Mouse (Mus musculus): ENCODE data around the gene Ssx2ip. TPM values are rescaled to one million over a fixed set of nuclear protein-coding genes. Genes with fewer than 3 reads are reported as not detected.

The Ssx2ip gene
- polyA plus RNA-seq, 1 experiment, result not detected

DNA sequence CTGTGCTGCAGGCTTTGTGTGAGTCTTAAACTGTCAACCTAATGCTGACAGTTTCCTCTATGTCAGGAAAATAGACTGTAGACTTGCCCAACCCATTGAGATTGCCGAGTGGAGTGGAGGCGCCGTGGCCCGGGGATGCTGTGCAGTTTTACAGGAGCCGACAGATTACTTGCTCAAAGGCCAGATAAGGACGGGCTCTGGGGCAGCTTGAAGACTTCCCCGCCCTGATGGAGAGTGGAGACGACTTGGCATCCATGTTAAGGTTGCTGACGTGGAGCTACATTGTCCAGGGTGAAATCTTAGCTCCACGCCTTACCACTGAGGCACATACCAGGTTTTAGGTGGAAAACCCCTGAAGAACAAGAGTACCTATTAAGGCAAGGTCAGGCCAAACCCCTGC lies 43.9 kb downstream of the Ssx2ip start:
- Histone ChIP-seq H3K27ac (ENCODE audit: insufficient read depth, low read depth, low read length) (no peak overlapping the region), H3K4me3 (ENCODE audit: insufficient read depth, low read depth, low read length) (no peak overlapping the region), H3K4me1 (ENCODE audit: control insufficient read depth, insufficient read depth, low read length) (0 out of 2 replicates have a peak, but pooled peaks cover 2% of the 10 kb centered on the region)
- whole genome bisulfite sequencing, result 92% methylated on average over 10 of the region's 10 CpGs
- TF ChIP-seq POLR2A (IDR thresholded peaks at IDR 0.05; ENCODE audit: insufficient read depth, low read depth, low read length), result no peak

DNA sequence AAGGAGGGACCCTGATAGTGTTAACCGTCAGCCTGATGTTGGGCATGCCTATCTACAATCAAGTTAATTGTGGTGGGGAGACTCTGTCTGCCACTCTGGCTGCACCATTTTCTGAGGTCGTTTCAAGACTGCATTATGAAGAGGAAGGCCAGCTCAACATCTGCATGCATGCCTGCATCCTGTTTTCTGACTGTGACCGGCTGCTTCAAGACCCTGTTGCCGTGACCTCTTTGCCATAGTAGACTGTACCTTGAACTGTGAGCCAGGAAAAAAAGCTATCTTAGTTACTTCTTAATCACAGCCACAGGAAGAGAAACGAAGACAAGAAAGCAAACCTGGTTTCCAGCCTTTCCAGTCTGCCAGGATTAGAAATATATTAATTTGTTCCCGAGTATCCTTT lies 44.5 kb downstream of the Ssx2ip start:
- WGBS, result 74% methylated on average over 6 of the region's 6 CpGs
- H3K4me3 ChIP-seq (ENCODE audit: insufficient read depth, low read depth, low read length), result no peak overlapping the region
- H3K27ac ChIP-seq (ENCODE audit: insufficient read depth, low read depth, low read length), result no peak overlapping the region
- 0 out of 2 replicates have a peak, but pooled peaks cover 2% of the 10 kb centered on the region for H3K4me1 ChIP-seq (ENCODE audit: control insufficient read depth, insufficient read depth, low read length)
- TF ChIP-seq POLR2A (IDR thresholded peaks at IDR 0.05; ENCODE audit: insufficient read depth, low read depth, low read length) (no peak), CTCF (IDR thresholded peaks at IDR 0.05; ENCODE audit: insufficient read depth, low read depth, low read length) (no peak)

DNA sequence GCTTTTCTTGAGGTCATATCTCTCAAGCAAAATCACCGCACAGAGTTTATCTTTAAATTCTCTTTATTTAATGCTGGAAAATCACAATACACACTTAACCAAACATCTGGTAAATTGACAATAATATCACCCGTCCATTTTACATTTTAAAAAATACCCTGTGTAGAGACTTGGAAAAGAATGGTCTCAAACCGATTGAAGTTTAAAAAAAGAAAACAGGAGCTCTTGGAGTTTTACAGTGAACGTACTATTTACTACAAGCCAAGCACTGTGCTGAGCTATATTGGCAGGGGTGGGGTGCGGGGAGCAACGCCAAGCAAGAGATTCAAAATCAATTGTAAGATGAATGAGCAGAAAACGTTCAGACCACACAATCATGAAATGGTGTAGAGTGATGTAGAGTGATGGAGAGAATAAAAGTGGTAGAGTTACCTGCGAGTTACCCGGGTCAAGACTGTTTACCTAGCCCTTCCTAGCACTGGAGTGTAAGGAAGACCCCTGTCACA lies 45.4 kb downstream of the Ssx2ip start, which contains the start of gene Ctbs:
Gene Ctbs, plus strand, starts transcription at position 51 of the 506 bp plus-strand sequence.
- TF ChIP-seq CTCF (IDR thresholded peaks at IDR 0.05; ENCODE audit: insufficient read depth, low read depth, low read length), result no peak
- no peak for TF ChIP-seq POLR2A (IDR thresholded peaks at IDR 0.05; ENCODE audit: insufficient read depth, low read depth, low read length)
- WGBS, result 28% methylated on average over 9 of the region's 9 CpGs
- Histone ChIP-seq H3K27ac (ENCODE audit: insufficient read depth, low read depth, low read length) (peak within 1 kb of the TSS; percentile 72), H3K4me1 (ENCODE audit: control insufficient read depth, insufficient read depth, low read length) (0 out of 2 replicates have a peak, but pooled peaks cover 2% of the 10 kb centered on the region), H3K4me3 (ENCODE audit: insufficient read depth, low read depth, low read length) (peak within 1 kb of the TSS; percentile 81)

DNA sequence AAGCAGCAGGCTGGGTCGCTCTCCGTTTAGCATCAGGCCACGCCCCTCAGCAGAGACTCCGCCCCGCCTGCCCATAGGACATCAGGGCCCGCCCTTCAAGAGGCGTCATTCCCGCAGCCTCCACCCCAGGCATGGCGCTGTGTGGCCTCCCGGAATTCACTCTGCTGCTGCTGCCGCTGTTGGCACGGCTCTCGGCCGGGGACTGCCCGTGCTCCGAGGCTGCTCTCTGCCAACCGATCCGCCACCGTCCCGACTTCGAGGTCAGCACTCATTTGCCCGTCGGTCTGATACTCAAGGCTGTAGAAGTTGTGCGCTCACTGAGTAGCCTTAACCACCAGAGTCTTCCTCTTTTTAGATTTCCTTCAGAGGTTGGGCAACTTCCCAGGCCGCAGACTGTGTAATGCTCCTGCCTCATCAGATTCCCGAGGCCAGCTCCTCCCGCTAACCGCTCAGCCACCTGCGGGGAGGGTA lies 46.0 kb downstream of the Ssx2ip start:
- H3K4me1 ChIP-seq (ENCODE audit: control insufficient read depth, insufficient read depth, low read length), result 0 out of 2 replicates have a peak, but pooled peaks cover 2% of the 10 kb centered on the region

DNA sequence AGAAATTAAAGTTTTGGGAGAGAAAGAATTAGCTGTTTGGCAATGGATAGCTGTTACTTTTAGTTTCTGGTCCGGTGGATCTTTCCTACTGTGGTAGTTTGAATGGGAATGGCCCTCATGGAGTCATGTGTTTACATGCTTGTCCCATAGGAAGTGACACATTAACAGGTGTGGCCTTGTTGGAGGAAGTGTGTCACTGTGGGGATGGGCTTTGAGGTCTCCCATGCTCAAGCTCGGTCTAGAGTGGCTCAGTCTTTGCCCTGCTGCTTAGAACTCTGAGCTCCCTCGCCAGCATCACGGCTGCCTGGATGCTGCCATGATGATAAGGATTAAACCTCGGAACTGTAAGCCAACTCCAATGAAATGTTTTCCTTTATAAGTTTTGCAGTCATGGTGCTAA lies 46.9 kb downstream of the Ssx2ip start:
- WGBS, result 87% methylated on average over 5 of the region's 5 CpGs
- H3K4me3 ChIP-seq (ENCODE audit: insufficient read depth, low read depth, low read length), result no peak overlapping the region
- TF ChIP-seq CTCF (IDR thresholded peaks at IDR 0.05; ENCODE audit: insufficient read depth, low read depth, low read length), result no peak
- no peak for TF ChIP-seq POLR2A (IDR thresholded peaks at IDR 0.05; ENCODE audit: insufficient read depth, low read depth, low read length)

More for the DNA sequence above, 46.0 kb downstream of the Ssx2ip start:
- H3K27ac ChIP-seq (ENCODE audit: insufficient read depth, low read depth, low read length), result peak overlapping the region; percentile 72
- WGBS, result under 1% methylated on average over 29 of the region's 29 CpGs
- TF ChIP-seq POLR2A (IDR thresholded peaks at IDR 0.05; ENCODE audit: insufficient read depth, low read depth, low read length), result peak; percentile 86
- TF ChIP-seq CTCF (IDR thresholded peaks at IDR 0.05; ENCODE audit: insufficient read depth, low read depth, low read length), result no peak
- peak overlapping the region; percentile 81 for H3K4me3 ChIP-seq (ENCODE audit: insufficient read depth, low read depth, low read length)

DNA sequence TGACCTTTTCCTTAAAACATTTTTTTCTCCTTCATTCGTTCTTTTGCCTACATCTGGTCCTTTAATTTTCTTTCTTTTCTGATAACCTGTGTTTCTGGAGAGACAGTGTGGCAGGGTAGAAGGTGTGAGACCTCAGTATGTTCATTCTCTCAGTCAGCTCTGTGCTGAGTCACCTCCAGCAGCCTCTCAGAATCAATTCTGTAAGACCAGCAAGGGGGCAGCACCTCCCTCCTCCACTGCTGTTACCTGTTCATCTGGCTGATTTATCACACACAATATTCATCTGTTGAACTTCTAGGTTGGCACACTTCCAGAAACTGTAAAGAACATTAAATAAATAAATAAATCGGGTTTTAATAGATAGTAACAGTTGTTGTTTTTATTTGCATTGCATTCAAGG lies 58.5 kb downstream of the Ssx2ip start:
- WGBS, result 67% methylated on average over 2 of the region's 2 CpGs
- no peak overlapping the region for H3K4me3 ChIP-seq (ENCODE audit: insufficient read depth, low read depth, low read length)
- no peak for TF ChIP-seq POLR2A (IDR thresholded peaks at IDR 0.05; ENCODE audit: insufficient read depth, low read depth, low read length)
- no peaks in the 10 kb centered on the region for H3K4me1 ChIP-seq (ENCODE audit: control insufficient read depth, insufficient read depth, low read length)
- H3K27ac ChIP-seq (ENCODE audit: insufficient read depth, low read depth, low read length), result no peak overlapping the region

More for the DNA sequence above, 46.9 kb downstream of the Ssx2ip start:
- no peak overlapping the region for H3K27ac ChIP-seq (ENCODE audit: insufficient read depth, low read depth, low read length)
- H3K4me1 ChIP-seq (ENCODE audit: control insufficient read depth, insufficient read depth, low read length), result 0 out of 2 replicates have a peak, but pooled peaks cover 2% of the 10 kb centered on the region

DNA sequence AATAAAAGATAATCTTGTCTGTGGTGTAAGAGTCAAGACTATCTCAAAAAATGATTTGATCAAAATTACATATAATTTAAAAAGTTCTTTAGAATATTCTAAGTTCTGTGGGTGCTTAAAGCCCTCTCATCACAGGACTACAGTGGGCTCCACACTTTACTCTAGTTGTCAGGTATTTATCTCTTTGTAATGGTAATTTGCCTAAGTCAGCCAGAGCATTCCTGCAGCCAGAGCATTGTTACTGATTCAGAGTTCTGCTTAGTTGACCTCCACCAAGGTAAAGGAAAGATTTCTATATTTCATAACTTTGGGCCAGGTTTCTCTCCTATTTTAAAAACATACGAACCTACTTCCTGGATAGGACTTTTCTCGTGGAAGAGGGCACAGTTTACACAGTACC lies 64.8 kb downstream of the Ssx2ip start:
- no peak for TF ChIP-seq POLR2A (IDR thresholded peaks at IDR 0.05; ENCODE audit: insufficient read depth, low read depth, low read length)
- no peak for TF ChIP-seq CTCF (IDR thresholded peaks at IDR 0.05; ENCODE audit: insufficient read depth, low read depth, low read length)
- no peak overlapping the region for H3K27ac ChIP-seq (ENCODE audit: insufficient read depth, low read depth, low read length)
- 88% methylated on average over 2 of the region's 2 CpGs for WGBS

DNA sequence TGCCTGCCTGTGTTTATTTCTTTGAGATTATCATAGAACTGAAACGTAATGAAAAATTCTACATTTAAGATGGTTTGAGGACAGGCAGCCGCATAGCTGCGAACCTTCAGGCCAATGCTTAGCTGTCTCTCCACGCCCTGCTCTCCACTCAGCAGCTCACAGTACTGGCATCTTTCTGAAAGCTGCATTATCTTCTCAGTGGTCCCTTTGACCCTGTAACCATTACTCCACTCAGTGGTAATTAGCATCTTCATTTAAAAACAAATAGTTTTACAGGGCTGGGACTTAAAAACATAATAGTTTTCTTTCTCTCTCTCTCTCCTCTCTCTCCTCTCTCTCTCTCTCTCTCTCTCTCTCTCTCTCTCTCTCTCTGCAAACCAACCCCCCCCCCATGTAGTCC lies 68.2 kb downstream of the Ssx2ip start:
- Histone ChIP-seq H3K4me3 (ENCODE audit: insufficient read depth, low read depth, low read length) (no peak overlapping the region), H3K27ac (ENCODE audit: insufficient read depth, low read depth, low read length) (no peak overlapping the region), H3K4me1 (ENCODE audit: control insufficient read depth, insufficient read depth, low read length) (no peaks in the 10 kb centered on the region)
- TF ChIP-seq POLR2A (IDR thresholded peaks at IDR 0.05; ENCODE audit: insufficient read depth, low read depth, low read length) (no peak), CTCF (IDR thresholded peaks at IDR 0.05; ENCODE audit: insufficient read depth, low read depth, low read length) (no peak)
- 72% methylated on average over 4 of the region's 4 CpGs for WGBS

More for the DNA sequence above, 64.8 kb downstream of the Ssx2ip start:
- Histone ChIP-seq H3K4me1 (ENCODE audit: control insufficient read depth, insufficient read depth, low read length) (no peaks in the 10 kb centered on the region), H3K4me3 (ENCODE audit: insufficient read depth, low read depth, low read length) (no peak overlapping the region)

DNA sequence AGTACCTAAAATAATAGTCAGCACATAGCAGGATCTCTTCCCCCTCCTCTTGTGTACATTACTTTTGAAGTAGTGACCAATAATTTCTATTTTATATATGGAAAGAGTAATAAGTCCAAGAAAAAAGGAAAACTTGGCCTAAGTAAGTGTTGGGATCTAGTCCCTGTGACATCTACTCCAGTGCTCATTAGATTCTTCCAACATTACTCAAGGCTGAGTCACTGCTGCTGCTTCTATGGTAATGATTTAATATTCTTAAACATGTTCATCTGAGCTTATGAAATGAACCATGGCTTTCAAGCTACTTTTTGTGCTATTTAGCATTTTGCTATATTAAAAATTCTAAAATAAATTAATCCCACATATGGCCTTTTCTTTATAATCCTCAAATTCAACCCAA lies 69.3 kb downstream of the Ssx2ip start:
- Histone ChIP-seq H3K4me3 (ENCODE audit: insufficient read depth, low read depth, low read length) (no peak overlapping the region), H3K4me1 (ENCODE audit: control insufficient read depth, insufficient read depth, low read length) (no peaks in the 10 kb centered on the region), H3K27ac (ENCODE audit: insufficient read depth, low read depth, low read length) (no peak overlapping the region)
- TF ChIP-seq CTCF (IDR thresholded peaks at IDR 0.05; ENCODE audit: insufficient read depth, low read depth, low read length) (no peak), POLR2A (IDR thresholded peaks at IDR 0.05; ENCODE audit: insufficient read depth, low read depth, low read length) (no peak)
